Mouse (Mus musculus): ENCODE measurements at regions not wholly inside any gene's neighbourhood (a gene's known extent, or its start where the extent isn't known, plus 50 kb on each side); places are given as distances from the start of the nearest gene placed in this dataset.

DNA sequence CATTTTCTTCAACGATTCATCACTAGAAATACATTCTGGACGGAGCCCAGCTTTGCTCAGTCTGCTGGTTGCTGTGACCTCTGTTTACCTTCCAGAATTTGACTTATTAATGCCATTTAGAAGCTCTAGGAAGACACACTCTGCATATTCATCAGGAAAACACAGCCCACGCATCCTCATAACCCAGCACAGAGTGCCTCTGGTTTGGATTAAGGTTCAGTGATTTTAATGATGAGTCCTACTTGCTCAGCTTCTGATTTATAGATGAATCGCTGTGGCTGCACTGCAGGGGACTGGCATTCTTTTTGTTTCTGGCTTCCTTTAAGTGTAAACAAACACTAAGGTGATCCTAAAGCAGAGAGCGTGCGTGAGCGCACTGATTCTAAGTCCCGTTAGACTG is 118.8 kb downstream of the Bach1 start:
- TF ChIP-seq GATA1 (IDR thresholded peaks at IDR 0.05; ENCODE audit: borderline replicate concordance, low read length) (no peak), FLI1 (IDR thresholded peaks at IDR 0.05; ENCODE audit: low read length) (no peak)
